Mouse (Mus musculus) cerebellum, adult 8-10 months (tissue): ENCODE measurements at regions not wholly inside any gene's neighbourhood (a gene's known extent, or its start where the extent isn't known, plus 50 kb on each side); places are given as distances from the start of the nearest gene placed in this dataset.
A peak's percentile ranks its signal among the peaks of the same experiment; 100 is the strongest.

Experiments used
- DNase-seq: peaks from one replicate; pipeline ENCODE4 v3.0.0; 2022

DNA sequence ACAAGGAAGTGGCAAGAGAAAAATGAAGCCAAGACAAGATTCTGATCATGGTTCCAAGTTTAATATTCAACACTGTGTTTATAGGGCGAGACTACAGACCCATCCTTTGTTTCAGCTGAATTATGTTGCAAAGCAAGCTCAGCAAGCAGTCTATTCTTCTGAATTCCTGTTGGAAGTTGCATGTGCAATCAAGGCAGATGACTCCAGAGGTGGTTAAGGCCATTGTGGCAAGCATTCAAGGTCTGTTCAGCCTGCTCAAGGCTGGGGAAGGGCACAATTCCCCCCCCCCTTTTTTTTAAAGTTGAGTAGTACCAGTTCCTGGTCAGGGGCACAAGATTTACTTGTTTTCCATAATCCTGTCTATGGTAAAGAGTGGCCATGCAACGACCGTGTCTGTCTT lies 431.1 kb downstream of the 1810013L24Rik start:
- no peak for DNase-seq

DNA sequence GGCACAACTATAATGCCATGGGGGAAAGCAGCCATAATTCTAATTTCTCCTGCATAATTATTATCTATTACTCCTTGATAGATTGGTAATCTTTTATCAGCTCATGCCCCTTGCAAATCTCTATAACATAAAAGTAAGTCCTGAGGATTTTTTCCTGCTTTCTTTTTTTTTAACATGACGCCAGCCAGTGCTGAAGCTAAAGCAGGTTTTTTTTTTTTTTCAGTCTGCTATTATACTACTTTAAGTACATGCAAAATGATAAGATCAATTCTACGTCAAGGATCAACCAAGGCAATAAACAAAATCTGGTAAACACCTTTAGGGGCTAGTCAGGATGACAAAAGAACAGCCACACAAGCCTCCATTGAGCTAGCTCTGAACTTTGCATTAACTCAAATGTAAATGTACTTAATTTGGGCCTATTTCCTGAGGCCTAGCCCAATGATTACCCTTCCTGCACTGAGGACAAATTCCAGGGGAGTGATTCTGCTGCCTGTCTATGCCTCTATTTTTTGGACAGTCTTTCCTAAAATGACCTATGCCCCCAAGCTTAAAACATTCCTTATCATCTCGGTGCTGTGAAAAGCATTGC lies 434.8 kb downstream of the 1810013L24Rik start:
- no peak for DNase-seq

- DNase-seq: no peak
Measured at GRCm38 (mm10) chr16:9267204-9267603, 437.3 kb downstream of the 1810013L24Rik start.

DNA sequence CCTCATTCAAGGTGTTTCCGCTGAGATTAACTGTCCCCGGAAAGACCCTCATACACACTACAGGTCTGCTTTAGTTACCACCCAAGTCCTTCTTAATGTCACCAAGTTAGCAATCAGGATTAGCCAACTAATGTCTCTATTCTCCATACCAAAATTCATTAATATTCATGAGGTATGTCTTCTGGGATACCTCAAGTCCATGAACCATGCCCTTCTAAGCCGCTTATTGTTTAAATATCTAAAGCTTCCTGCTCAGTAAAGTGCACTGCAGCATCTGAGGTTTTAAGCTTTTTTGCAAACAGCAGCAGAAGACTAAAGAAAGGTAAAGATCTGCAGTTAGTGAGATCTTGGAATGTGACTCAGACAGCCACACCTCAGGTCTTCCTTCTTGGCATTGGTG lies 440.2 kb downstream of the 1810013L24Rik start:
- DNase-seq: no peak

DNA sequence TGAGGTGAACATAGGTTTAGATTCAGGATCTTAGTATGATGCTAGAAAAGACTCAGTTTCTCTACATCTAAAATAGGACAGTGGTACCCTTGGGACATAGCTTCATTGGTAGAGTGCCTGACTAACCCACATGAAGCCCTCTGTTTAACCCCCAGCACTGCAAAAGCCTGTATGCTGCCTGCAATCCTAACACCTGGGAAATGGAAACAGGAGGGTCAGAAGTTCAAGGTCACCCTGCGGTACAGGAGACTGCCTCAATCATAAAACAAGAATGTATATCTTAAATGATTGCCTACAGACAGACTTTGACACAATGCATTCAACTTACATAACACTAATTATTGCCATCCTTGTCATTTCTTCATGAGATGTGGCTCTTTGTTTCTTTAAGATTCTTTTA lies 440.8 kb downstream of the 1810013L24Rik start:
- no peak for DNase-seq

DNA sequence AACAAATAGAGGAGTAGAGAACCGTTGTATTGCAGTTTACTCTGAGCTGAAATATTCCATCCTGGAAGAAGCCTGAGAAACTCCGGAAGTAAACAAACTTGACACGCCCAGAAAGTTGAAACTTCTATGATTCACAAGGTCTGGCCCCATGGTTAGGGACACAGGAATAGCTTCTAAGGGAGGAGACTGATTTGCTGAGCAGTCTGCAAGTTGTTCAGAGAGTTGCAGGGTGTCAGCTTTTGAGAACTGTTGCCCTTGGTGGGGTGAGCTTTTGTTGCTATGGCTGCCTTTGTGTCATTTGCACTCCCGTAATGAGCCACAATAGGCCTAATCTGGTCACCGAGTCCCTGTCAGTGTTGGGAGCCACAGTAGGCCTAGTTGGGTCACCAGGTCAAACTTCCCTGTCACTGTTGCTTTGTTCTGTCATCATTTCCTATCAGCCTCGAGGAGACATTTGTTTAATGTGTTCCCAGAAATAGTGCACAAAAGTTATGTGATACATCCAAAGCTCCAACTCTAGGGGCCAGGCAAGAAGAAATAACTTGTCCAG lies 443.9 kb downstream of the 1810013L24Rik start:
- no peak for DNase-seq

DNA sequence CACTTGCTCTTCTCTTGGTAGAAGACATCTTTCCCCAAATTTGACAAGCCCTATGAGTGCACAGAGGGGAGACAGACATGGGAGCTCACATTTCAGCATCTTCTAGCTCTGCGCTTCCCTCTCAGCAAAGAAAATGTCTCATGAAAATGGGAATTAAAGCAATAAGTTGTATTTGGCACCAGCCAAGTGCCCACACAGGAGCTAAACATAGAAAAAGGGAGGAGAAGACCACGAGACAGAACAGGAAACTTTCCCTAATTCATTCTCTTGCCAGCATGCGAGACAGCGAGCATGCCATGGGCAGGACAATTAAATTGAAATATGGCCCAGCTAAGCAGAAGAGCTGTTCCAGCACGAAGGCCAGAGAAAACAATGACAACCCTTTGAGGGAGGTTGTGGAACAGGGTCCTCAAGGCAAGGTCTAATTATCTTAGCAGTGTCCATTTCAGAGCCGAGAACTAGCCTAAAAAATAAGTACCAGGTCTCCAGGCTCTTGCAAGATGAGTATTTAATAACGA lies 444.7 kb downstream of the 1810013L24Rik start:
- DNase-seq: no peak

- no peak for DNase-seq
Measured at GRCm38 (mm10) chr16:9275426-9275825, 445.5 kb downstream of the 1810013L24Rik start.

- no peak for DNase-seq
Measured at GRCm38 (mm10) chr16:9277064-9277463, 447.2 kb downstream of the 1810013L24Rik start.

- DNase-seq: no peak
Measured at GRCm38 (mm10) chr16:9279726-9280125, 449.8 kb downstream of the 1810013L24Rik start.

GRCm38 (mm10) chr16:9280431-9280830 lies 450.5 kb downstream of the 1810013L24Rik start:
- no peak for DNase-seq

DNA sequence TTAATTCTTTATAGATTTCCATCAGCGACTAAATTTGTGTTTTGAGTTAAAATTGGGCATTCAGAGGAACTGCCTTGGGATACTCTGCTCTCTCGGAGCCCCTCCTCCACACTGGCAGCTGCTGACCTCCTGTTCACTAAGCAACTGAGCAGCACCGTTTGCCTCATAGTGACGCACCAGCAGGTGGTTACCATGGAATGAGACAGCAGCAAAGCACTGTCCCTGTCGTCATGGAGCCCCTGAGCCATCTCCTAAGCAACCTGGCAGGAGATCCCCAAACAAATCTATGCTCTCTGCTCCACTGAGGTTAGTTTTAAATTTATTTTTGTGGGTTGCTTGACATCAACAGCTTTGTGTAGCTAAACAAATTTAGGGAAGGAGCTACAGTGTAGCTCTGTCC lies 451.0 kb downstream of the 1810013L24Rik start:
- no peak for DNase-seq

DNA sequence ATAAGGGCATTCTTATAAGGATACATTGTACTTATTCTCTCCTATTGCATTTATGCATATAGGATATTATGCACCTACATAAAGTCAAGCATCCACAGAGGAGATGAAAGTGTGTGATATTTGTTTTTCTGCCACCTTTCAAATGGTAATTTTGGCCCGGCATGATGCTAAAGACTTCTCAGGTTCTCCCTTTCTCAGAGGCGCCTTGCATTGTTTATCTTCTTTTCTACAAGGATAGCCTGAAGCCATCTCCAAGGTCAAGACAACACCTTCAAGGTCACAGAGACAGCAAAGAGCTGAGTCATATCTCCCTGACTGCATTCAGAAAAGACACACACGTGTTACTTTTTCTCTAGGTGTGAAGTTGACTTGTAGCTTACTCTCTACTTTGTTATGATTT lies 454.5 kb downstream of the 1810013L24Rik start:
- DNase-seq: no peak

DNA sequence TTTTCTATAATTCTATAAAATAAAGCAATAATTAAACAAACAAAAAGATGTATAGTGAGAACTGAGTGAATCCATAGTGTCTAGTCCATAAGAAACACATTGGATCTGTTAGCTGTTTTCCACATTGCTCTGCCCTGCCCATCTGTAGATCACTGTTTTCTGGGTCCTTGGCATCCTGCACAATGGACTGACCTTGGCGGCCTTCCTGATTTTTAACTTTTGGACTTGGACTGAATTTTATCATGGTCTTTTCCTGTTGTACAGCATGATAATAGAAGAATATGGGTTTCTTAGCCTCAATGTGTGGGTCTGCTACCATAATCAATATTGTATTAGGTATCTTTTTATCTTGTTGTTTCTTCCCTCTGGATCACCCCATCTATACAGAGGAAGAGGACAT lies 456.0 kb downstream of the 1810013L24Rik start:
- no peak for DNase-seq

GRCm38 (mm10) chr16:9287557-9287956 lies 457.7 kb downstream of the 1810013L24Rik start:
- no peak for DNase-seq

DNA sequence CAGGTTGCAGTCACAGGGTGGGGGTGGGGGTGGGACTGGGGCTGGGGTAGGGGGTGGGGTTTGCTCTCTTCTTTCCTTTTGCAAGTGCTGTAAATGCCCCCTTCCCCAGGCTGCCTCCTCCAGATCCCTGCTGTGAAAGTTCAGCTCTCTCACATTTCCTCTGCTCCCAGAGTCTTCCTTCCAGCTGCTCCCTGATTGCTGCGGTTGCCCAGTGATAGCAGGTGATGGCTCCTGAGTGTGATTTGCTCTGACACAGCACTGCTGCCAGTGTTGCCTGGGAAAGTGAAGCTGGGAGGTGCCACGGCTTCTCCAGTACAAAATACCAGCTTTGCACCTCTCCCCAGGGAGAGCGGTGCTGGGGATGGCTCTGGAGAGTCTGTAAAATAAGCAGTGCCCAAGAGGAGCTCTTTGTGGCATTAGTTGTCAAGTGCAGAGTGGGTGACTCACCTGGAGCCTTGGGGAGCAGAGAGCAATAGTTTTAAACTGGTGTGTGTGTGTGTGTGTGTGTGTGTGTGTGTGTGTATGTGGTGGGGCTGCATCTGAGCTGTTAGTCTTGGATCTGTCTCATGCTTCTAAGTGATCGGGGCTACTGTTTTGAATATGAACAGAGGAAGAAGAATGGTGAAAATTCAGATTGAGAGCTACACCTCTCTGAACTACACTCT lies 461.6 kb downstream of the 1810013L24Rik start:
- DNase-seq: no peak

DNA sequence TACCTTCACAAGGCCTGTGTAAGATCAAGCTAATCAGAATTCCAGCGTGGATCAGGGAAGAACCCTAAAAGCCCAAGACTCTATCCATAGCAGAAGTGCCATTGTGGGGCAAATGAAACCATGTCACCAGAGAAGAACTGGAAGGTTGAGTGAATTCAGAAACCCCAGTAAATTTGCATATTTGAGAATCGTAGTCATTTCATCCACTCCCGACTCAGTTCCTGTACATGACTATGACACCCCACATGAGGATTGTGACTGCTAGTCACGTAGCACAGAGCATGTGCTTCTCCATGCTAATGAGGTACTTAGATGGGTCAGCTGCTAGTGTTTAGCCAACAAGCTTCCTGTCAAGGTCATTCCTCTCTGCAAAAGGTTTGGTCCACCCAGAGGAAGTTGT lies 473.2 kb downstream of the 1810013L24Rik start:
- DNase-seq: no peak

DNA sequence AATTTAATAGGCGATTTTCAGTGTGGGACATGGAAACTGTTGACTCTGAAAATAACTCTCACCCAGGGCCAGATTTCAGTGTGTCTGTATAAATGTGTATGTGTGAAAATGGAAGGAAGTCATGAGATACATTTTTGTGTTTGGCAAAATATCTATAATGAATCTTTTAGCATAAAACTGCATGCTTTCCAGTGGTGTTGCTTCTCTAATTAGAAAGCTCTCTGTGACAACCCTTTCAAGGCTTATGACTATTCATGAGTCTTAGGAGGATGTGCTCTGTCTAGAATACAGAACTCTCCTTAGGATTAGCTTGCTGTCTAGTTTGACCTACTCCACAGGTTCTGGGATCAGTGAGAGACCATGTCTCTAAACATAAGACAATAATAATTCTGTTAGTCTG lies 474.2 kb downstream of the 1810013L24Rik start:
- no peak for DNase-seq

DNA sequence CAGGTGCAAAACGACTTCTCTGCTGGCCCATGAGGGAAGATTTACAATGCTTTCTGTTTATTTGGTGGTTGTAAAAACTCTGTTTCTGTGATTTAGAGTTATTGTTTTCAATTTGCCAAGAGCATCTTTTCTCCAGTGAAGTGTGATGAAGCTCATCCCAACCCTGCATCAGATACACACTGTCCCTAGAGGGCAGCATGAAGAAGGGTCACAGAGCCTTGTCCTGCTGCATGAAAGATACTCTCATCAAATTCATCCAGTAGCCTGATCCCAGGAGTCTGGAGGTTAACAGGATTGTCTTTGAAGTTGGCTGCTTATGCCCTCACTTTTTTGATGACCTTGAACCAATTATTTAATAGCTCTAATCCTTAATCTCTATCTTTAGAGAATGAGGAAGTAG lies 480.8 kb downstream of the 1810013L24Rik start:
- DNase-seq: peak; percentile 1

DNA sequence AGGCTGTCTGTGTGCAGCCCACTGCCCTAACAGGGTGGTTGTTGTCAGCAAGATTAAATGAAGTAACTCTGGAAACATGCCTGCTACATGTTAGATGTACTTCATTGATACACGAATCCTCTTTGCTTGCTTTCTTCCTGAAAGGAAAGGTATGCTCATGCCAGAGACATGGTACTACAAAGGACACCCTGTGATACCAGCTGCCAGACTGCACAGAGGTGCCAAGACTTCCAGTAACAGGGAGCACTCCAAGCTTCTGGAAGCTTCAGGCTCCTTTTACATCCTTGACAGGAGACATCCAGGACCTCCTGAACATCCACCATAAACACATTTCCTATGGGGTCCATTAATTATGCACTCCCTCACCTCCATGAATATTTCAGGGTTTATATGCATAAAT lies 505.7 kb downstream of the 1810013L24Rik start:
- no peak for DNase-seq

GRCm38 (mm10) chr16:9336063-9336462 lies 506.2 kb downstream of the 1810013L24Rik start:
- DNase-seq: no peak

DNA sequence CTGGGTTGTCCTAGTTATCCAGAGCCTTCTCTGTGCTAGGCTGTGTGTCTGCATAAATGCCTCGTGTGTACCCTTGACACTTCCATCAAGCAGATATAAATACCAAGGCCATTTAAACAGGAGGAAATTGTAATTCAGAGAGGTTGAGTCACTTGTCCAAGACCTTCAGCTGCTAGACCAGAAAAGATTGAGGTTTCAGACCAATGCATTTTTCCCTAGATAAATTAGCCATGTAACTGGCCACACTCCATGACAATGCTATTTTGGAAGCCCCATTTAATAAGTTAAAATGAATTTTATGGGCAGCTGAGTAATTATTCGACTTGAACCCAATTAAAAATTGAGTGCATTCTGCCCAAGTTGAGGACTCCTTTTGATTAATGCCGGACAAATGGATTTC lies 509.6 kb downstream of the 1810013L24Rik start:
- DNase-seq: no peak

- DNase-seq: no peak
Measured at GRCm38 (mm10) chr16:9341245-9341644, 511.3 kb downstream of the 1810013L24Rik start.

- DNase-seq: no peak
Measured at GRCm38 (mm10) chr16:9353811-9354210, 523.9 kb downstream of the 1810013L24Rik start.
